Mouse (Mus musculus): Measurements from ENCODE around the gene Tet2. TPM values are rescaled to one million over a fixed set of nuclear protein-coding genes. Genes with fewer than 3 reads are reported as not detected.
A peak's percentile ranks its signal among the peaks of the same experiment; 100 is the strongest.

Gene Tet2
- total and polyA plus RNA-seq, 3 experiments = 6.8 to 101 (median 10.9) TPM

DNA sequence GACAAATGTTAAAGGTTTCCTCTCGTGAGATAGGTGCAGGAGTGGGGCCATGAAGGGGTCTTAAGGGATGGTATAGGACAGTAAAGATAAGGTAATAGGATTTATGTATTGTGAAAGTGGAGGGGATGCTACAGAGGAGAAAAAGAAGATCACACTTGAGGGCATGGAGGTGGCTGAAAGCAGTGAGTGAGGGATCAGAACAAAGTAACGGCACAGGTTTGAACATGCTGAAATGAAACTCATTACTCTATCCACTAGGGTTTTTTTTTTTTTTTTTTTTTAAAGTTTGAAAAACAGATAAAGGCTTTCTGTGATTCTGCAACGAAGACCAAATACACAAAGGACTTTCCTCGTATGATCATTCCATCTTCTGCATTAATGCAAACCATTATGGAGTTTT lies 116.9 kb downstream of the Tet2 start:
- Histone ChIP-seq H3K9me3 (replicated peaks; ENCODE audit: insufficient read depth, low read length) (no peaks in the 10 kb centered on the region), H3K9ac (ENCODE audit: control insufficient read depth, low read depth, low read length, poor library complexity, severe bottlenecking) (no peak overlapping the region), H3K27ac (ENCODE audit: control insufficient read depth, low read depth, low read length) (no peak overlapping the region), H3K36me3 (ENCODE audit: control insufficient read depth in 1 of 2, insufficient read depth in 2 of 2, low read length in 2 of 2) (no peaks in the 10 kb centered on the region), H3K27me3 (ENCODE audit: control insufficient read depth in 1 of 2, insufficient read depth in 2 of 2, low read length in 2 of 2) (no peaks in the 10 kb centered on the region), H3K4me1 (ENCODE audit: control insufficient read depth in 1 of 2, insufficient read depth in 2 of 2, low read length in 2 of 2) (no peaks in the 10 kb centered on the region), H3K4me3 (ENCODE audit: control insufficient read depth in 1 of 2, insufficient read depth in 1 of 2, low read depth in 2 of 2, low read length in 2 of 2) (no peak overlapping the region), H3K79me2 (ENCODE audit: control insufficient read depth, insufficient read depth, low read length, poor library complexity) (no peaks in the 10 kb centered on the region)
- TF ChIP-seq NELFE (IDR thresholded peaks at IDR 0.05; ENCODE audit: low read depth, low read length) = no peak
- TF ChIP-seq ZNF384 (IDR thresholded peaks at IDR 0.05; ENCODE audit: low read depth, low read length) = 0 out of 2 replicates have a peak, but pooled peaks have one; percentile 21
- no peak for TF ChIP-seq ELF1 (IDR thresholded peaks at IDR 0.05; ENCODE audit: low read depth, low read length)
- TF ChIP-seq GATA1 (IDR thresholded peaks at IDR 0.05; ENCODE audit: low read depth, low read length) = no peak
- TF ChIP-seq USF2 (IDR thresholded peaks at IDR 0.05; ENCODE audit: borderline replicate concordance in 1 of 2, insufficient read depth in 1 of 2, low read depth in 1 of 2, low read length in 2 of 2) = no peak
- DNase-seq (ENCODE audit: low read depth, low spot score) = no peak

DNA sequence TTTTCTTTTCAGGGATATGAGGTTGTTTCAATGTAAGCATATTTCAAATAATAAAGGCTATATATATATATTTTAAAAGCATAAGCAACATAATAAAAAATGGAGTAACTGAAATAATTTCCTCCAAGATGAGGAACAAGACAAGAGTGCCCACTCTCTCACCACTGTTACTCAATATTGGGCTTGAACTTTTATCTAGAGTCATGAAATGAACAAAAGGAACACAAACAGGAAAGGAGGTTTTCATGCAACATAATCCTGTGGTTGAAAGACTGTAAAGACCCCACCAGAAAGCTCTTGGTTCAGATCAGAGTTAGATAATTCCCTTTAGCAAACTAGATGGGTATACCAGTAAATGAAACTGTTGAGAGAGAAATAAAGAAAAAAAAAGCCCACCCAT lies 121.9 kb downstream of the Tet2 start:
- H3K79me2 ChIP-seq (ENCODE audit: control insufficient read depth, insufficient read depth, low read length, poor library complexity) = no peaks in the 10 kb centered on the region

DNA sequence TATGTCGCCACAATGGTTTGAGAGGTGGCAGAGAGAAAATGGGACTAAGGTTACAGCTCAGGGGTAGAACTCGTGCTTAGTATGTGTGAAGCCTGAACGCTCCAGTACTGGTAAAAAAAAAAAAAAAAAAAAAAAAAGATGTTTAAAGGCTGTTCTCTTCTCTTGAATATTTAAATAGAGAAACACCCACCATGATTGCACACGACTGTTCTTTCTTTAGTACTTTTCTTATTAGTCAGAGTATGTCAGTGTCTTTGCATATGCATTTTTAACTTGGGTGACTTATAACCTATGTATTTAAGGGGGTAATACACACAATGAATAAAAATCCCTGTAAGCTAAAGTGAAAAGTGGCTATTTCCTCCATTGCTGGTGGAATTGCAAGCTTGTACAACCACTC lies 130.2 kb downstream of the Tet2 start:
- H3K27ac ChIP-seq (ENCODE audit: control insufficient read depth, low read depth, low read length) = no peak overlapping the region
- H3K9me3 ChIP-seq (replicated peaks; ENCODE audit: insufficient read depth, low read length) = no peaks in the 10 kb centered on the region
- TF ChIP-seq SMC3 (IDR thresholded peaks at IDR 0.05; ENCODE audit: low read depth, low read length) (no peak), ZKSCAN1 (IDR thresholded peaks at IDR 0.05; ENCODE audit: low read depth, low read length) (no peak), NRF1 (IDR thresholded peaks at IDR 0.05; ENCODE audit: insufficient read depth, low read depth, low read length, poor library complexity, severe bottlenecking) (no peak), ZMIZ1 (IDR thresholded peaks at IDR 0.05; ENCODE audit: low read depth, low read length) (no peak), USF2 (IDR thresholded peaks at IDR 0.05; ENCODE audit: borderline replicate concordance in 1 of 2, insufficient read depth in 1 of 2, low read depth in 1 of 2, low read length in 2 of 2) (no peak)
- H3K4me3 ChIP-seq (ENCODE audit: control insufficient read depth in 1 of 2, insufficient read depth in 1 of 2, low read depth in 2 of 2, low read length in 2 of 2) = no peak overlapping the region
- H3K4me1 ChIP-seq (ENCODE audit: control insufficient read depth in 1 of 2, insufficient read depth in 2 of 2, low read length in 2 of 2) = no peaks in the 10 kb centered on the region
- peaks cover 0 to 1% of the 10 kb centered on the region in 2 experiments; a peak in 2 of 4 replicates for H3K27me3 ChIP-seq (ENCODE audit: control insufficient read depth in 1 of 2, insufficient read depth in 2 of 2, low read length in 2 of 2)
- no peaks in the 10 kb centered on the region for H3K79me2 ChIP-seq (ENCODE audit: control insufficient read depth, insufficient read depth, low read length, poor library complexity)
- H3K9ac ChIP-seq (ENCODE audit: control insufficient read depth, low read depth, low read length, poor library complexity, severe bottlenecking) = no peak overlapping the region
- no peaks in the 10 kb centered on the region for H3K36me3 ChIP-seq (ENCODE audit: control insufficient read depth in 1 of 2, insufficient read depth in 2 of 2, low read length in 2 of 2)
- no peak for DNase-seq (ENCODE audit: low read depth, low spot score)

More for the DNA sequence above, 121.9 kb downstream of the Tet2 start:
- no peaks in the 10 kb centered on the region for H3K36me3 ChIP-seq (ENCODE audit: control insufficient read depth in 1 of 2, insufficient read depth in 2 of 2, low read length in 2 of 2)
- no peak overlapping the region for H3K9ac ChIP-seq (ENCODE audit: control insufficient read depth, low read depth, low read length, poor library complexity, severe bottlenecking)
- H3K27ac ChIP-seq (ENCODE audit: control insufficient read depth, low read depth, low read length) = no peak overlapping the region
- H3K27me3 ChIP-seq (ENCODE audit: control insufficient read depth in 1 of 2, insufficient read depth in 2 of 2, low read length in 2 of 2) = no peaks in the 10 kb centered on the region; a peak in 1 of 4 replicates
- H3K4me3 ChIP-seq (ENCODE audit: control insufficient read depth in 1 of 2, insufficient read depth in 1 of 2, low read depth in 2 of 2, low read length in 2 of 2) = no peak overlapping the region
- DNase-seq (ENCODE audit: low read depth, low spot score) = no peak
- no peaks in the 10 kb centered on the region for H3K4me1 ChIP-seq (ENCODE audit: control insufficient read depth in 1 of 2, insufficient read depth in 2 of 2, low read length in 2 of 2)
- H3K9me3 ChIP-seq (replicated peaks; ENCODE audit: insufficient read depth, low read length) = no peaks in the 10 kb centered on the region
- TF ChIP-seq MXI1 (IDR thresholded peaks at IDR 0.05; ENCODE audit: low read depth, low read length) (no peak), RCOR1 (IDR thresholded peaks at IDR 0.05; ENCODE audit: low read depth, low read length) (no peak), RAD21 (IDR thresholded peaks at IDR 0.05; ENCODE audit: low read depth, low read length) (no peak), EP300 (IDR thresholded peaks at IDR 0.05; ENCODE audit: low read depth in 1 of 2, low read length in 2 of 2) (no peak), USF2 (IDR thresholded peaks at IDR 0.05; ENCODE audit: borderline replicate concordance in 1 of 2, insufficient read depth in 1 of 2, low read depth in 1 of 2, low read length in 2 of 2) (no peak)

Other genes with a start within 250 kb of the Tet2 start
- gene Ppa2, start 235.0 kb downstream of the Tet2 start, total RNA-seq (2012; rRNA removed) = 34.7 and 36.3 TPM in 2 replicates
- 10 to 100 TPM in 1 of 2 experiments, not detected in 1; 33.6 TPM for gene Ppa2, start 235.0 kb downstream of the Tet2 start, polyA plus RNA-seq (2012; ENCODE audit: insufficient read depth in 1 of 2, insufficient read length in 2 of 2, low read depth in 1 of 2, low replicate concordance in 2 of 2, missing spikeins in 1 of 2)